Mouse (Mus musculus) G1E (cell line): ENCODE measurements at regions not wholly inside any gene's neighbourhood (a gene's known extent, or its start where the extent isn't known, plus 50 kb on each side); places are given as distances from the start of the nearest gene placed in this dataset.

Experiments used
- ATAC-seq: 2 replicates; pipeline ENCODE4 v1.8.0; 2016; ENCODE audit warnings: mild to moderate bottlenecking; ENCODE audit not compliant: insufficient number of reproducible peaks, poor library complexity, low FRiP score, severe bottlenecking; ENCODE audit errors: extremely low read depth
- DNase-seq: peaks from one replicate; pipeline ENCODE4 v3.0.0; 2012; ENCODE audit warnings: low spot score
- H3K27me3 ChIP-seq: 2 replicates; pipeline ENCODE4 v1.6.1; 2012; ENCODE audit warnings: mild to moderate bottlenecking, low read length, inconsistent platforms; ENCODE audit not compliant: insufficient read depth
- H3K36me3 ChIP-seq: replicated peaks from 2 replicates; pipeline ENCODE3; 2012; ENCODE audit warnings: mild to moderate bottlenecking, inconsistent platforms
- H3K4me1 ChIP-seq: 2 replicates; pipeline ENCODE4 v1.6.1; 2012; ENCODE audit warnings: low read depth, low read length, inconsistent platforms, mixed read lengths; ENCODE audit not compliant: insufficient read depth
- H3K4me3 ChIP-seq: 2 replicates; pipeline ENCODE4 v1.5.1; 2012; ENCODE audit warnings: low read depth, mild to moderate bottlenecking, inconsistent platforms, low read length, moderate library complexity, mixed read lengths
- H3K9me3 ChIP-seq: replicated peaks from 2 replicates; pipeline ENCODE4 v1.6.1; 2012; ENCODE audit warnings: inconsistent platforms
- CTCF ChIP-seq: IDR thresholded peaks from 2 replicates; pipeline ENCODE4 v1.5.1; 2012; ENCODE audit warnings: low read depth, low read length, inconsistent platforms, mixed read lengths
- GATA1 ChIP-seq: IDR thresholded peaks from 2 replicates; pipeline ENCODE4 v1.6.1; 2012; ENCODE audit warnings: borderline replicate concordance, low read length, inconsistent platforms, mixed read lengths
- GATA2 ChIP-seq: IDR thresholded peaks from 2 replicates; pipeline ENCODE4 v1.6.1; 2012; ENCODE audit warnings: low read depth, low read length, inconsistent platforms, borderline replicate concordance
- POLR2AphosphoS5 ChIP-seq: IDR thresholded peaks from 2 replicates; pipeline ENCODE4 v1.6.1; 2012; ENCODE audit warnings: low read depth, low read length, inconsistent platforms; ENCODE audit not compliant: insufficient replicate concordance
- TAL1 ChIP-seq: conservative IDR thresholded peaks from 2 replicates; pipeline ENCODE4 v1.6.1; 2012; ENCODE audit warnings: low read depth, low read length, inconsistent platforms, mixed read lengths

- Histone ChIP-seq H3K36me3 (no peaks in the 10 kb centered on the region), H3K4me3 (no peak overlapping the region), H3K4me1 (peaks cover 3% of the 10 kb centered on the region; the same call in 1 of the 2 replicates), H3K9me3 (no peaks in the 10 kb centered on the region), H3K27me3 (no peaks in the 10 kb centered on the region)
- ATAC-seq: no peak
- no peak for TF ChIP-seq POLR2AphosphoS5
- no peak for TF ChIP-seq GATA1
- TF ChIP-seq GATA2: no peak
- TF ChIP-seq CTCF: no peak
- TF ChIP-seq TAL1: no peak
- DNase-seq: no peak
Observed at GRCm38 (mm10) chr9:23956593-23956992, 141.2 kb upstream of the Npsr1 start.

GRCm38 (mm10) chr9:23969736-23970135 is 128.1 kb upstream of the Npsr1 start:
- no peak for TF ChIP-seq POLR2AphosphoS5
- no peak for TF ChIP-seq GATA1
- TF ChIP-seq CTCF: no peak
- TF ChIP-seq GATA2: no peak
- TF ChIP-seq TAL1: no peak
- Histone ChIP-seq H3K4me1 (no peaks in the 10 kb centered on the region), H3K36me3 (no peaks in the 10 kb centered on the region), H3K27me3 (no peaks in the 10 kb centered on the region), H3K9me3 (no peaks in the 10 kb centered on the region), H3K4me3 (no peak overlapping the region)
- ATAC-seq: no peak
- DNase-seq: no peak

- TF ChIP-seq GATA2 (no peak), POLR2AphosphoS5 (no peak), TAL1 (no peak), CTCF (no peak), GATA1 (no peak)
- no peak for ATAC-seq
- no peak for DNase-seq
Observed at GRCm38 (mm10) chr9:23973206-23973605, 124.6 kb upstream of the Npsr1 start.

GRCm38 (mm10) chr9:23977574-23977973 is 120.2 kb upstream of the Npsr1 start:
- ATAC-seq (peak; percentile 84), DNase-seq (peak; percentile 7)
- Histone ChIP-seq H3K4me1 (peaks cover 14% of the 10 kb centered on the region), H3K4me3 (no peak overlapping the region), H3K36me3 (no peaks in the 10 kb centered on the region), H3K9me3 (no peaks in the 10 kb centered on the region), H3K27me3 (no peaks in the 10 kb centered on the region)
- TF ChIP-seq GATA2 (no peak), TAL1 (no peak), POLR2AphosphoS5 (no peak), GATA1 (no peak), CTCF (no peak)

More at GRCm38 (mm10) chr9:23973206-23973605, 124.6 kb upstream of the Npsr1 start:
- Histone ChIP-seq H3K36me3 (no peaks in the 10 kb centered on the region), H3K4me1 (peaks cover 13% of the 10 kb centered on the region), H3K4me3 (no peak overlapping the region), H3K9me3 (no peaks in the 10 kb centered on the region), H3K27me3 (no peaks in the 10 kb centered on the region)

- H3K36me3 ChIP-seq: no peaks in the 10 kb centered on the region
- H3K4me1 ChIP-seq: peaks cover 11% of the 10 kb centered on the region
- H3K9me3 ChIP-seq: no peaks in the 10 kb centered on the region
- TF ChIP-seq GATA1 (no peak), GATA2 (no peak), TAL1 (no peak), CTCF (no peak), POLR2AphosphoS5 (no peak)
- ATAC-seq: no peak
- H3K4me3 ChIP-seq: no peak overlapping the region
- H3K27me3 ChIP-seq: no peaks in the 10 kb centered on the region
- DNase-seq: no peak
Observed at GRCm38 (mm10) chr9:24006353-24006752, 91.4 kb upstream of the Npsr1 start.

GRCm38 (mm10) chr9:24038274-24038673 is 59.5 kb upstream of the Npsr1 start:
- Histone ChIP-seq H3K9me3 (no peaks in the 10 kb centered on the region), H3K27me3 (no peaks in the 10 kb centered on the region), H3K4me3 (no peak overlapping the region), H3K4me1 (peaks cover 34% of the 10 kb centered on the region), H3K36me3 (no peaks in the 10 kb centered on the region)
- ATAC-seq: peak; percentile 96
- TF ChIP-seq CTCF (no peak), TAL1 (peak; percentile 77), GATA2 (no peak)
- peak; percentile 12 for DNase-seq
